Mouse (Mus musculus) stomach, adult 2 months (tissue): Measurements from ENCODE around the gene Cyp26c1. TPM values are rescaled to one million over a fixed set of nuclear protein-coding genes. Genes with fewer than 3 reads are reported as not detected.

Source experiments
- polyA plus RNA-seq: library from polyadenylated mRNA; depleted of rRNA; stranded (reverse); fragments of >200 nt; gene quantifications from 2 replicates; pipeline ENCODE4 v1.2.3, GENCODE M21; 2012; rRNA removed

Gene Cyp26c1
- polyA plus RNA-seq: not detected in 2 replicates

GRCm38 (mm10) chr19:37685281-37685680, at the start of gene Cyp26c1:
Gene Cyp26c1, plus strand, starts transcription at chr19:37685581.

GRCm38 (mm10) chr19:37697651-37698272, 12.4 kb downstream of the Cyp26c1 start, which contains the start of gene Cyp26a1:
Gene Cyp26a1, plus strand, starts transcription at chr19:37697798.

Other genes with a start within 250 kb of the Cyp26c1 start
- 1.1 and 1.4 TPM in 2 replicates for gene Exoc6, start 135.2 kb upstream of the Cyp26c1 start, polyA plus RNA-seq
- 0.39 TPM in 1 of 2 replicates, not detected in the other for gene Cyp26a1, start 12.2 kb downstream of the Cyp26c1 start, polyA plus RNA-seq